Mouse (Mus musculus) MN1 (cell line): ENCODE measurements around the gene Parp3.
A peak's percentile ranks its signal among the peaks of the same experiment; 100 is the strongest.

ENCODE experiments used
- DNase-seq: peaks from one replicate; pipeline ENCODE4 v3.0.0-alpha.2; 2016; ENCODE audit warnings: low spot score

Parp3 gene

GRCm38 (mm10) chr9:106474456-106474855 lies 2.3 kb downstream of the Parp3 start:
- peak; percentile 76 for DNase-seq

GRCm38 (mm10) chr9:106473753-106474105 lies 3.0 kb downstream of the Parp3 start:
- no peak for DNase-seq

- DNase-seq: no peak
These were observed 3.5 kb downstream of the Parp3 start for GRCm38 (mm10) chr9:106473081-106473752.

GRCm38 (mm10) chr9:106472321-106472720 lies 4.4 kb downstream of the Parp3 start:
- no peak for DNase-seq

GRCm38 (mm10) chr9:106471892-106472291 lies 4.9 kb downstream of the Parp3 start:
- DNase-seq: no peak

- DNase-seq: no peak
These were observed 5.6 kb downstream of the Parp3 start for GRCm38 (mm10) chr9:106470991-106471750.

- DNase-seq: no peak
These were observed 7.0 kb downstream of the Parp3 start for GRCm38 (mm10) chr9:106469776-106470175.

GRCm38 (mm10) chr9:106469317-106469716 lies 7.4 kb downstream of the Parp3 start:
- no peak for DNase-seq

GRCm38 (mm10) chr9:106467746-106468145 lies 9.0 kb downstream of the Parp3 start:
- no peak for DNase-seq

GRCm38 (mm10) chr9:106466721-106467120 lies 10.0 kb downstream of the Parp3 start:
- no peak for DNase-seq

GRCm38 (mm10) chr9:106465571-106466200 lies 11.1 kb downstream of the Parp3 start, which contains the start of gene Gpr62:
Gpr62 (minus strand) TSS chr9:106465938.
- DNase-seq: no peak

- DNase-seq: no peak
These were observed 11.8 kb downstream of the Parp3 start for GRCm38 (mm10) chr9:106464751-106465541.

- no peak for DNase-seq
These were observed 13.4 kb downstream of the Parp3 start for GRCm38 (mm10) chr9:106463122-106464063.

- DNase-seq: no peak
These were observed 14.3 kb downstream of the Parp3 start for GRCm38 (mm10) chr9:106462430-106462800.

GRCm38 (mm10) chr9:106461641-106462429 lies 14.9 kb downstream of the Parp3 start:
- DNase-seq: no peak

- no peak for DNase-seq
These were observed 15.7 kb downstream of the Parp3 start for GRCm38 (mm10) chr9:106461026-106461415.

- no peak for DNase-seq
These were observed 16.2 kb downstream of the Parp3 start for GRCm38 (mm10) chr9:106460401-106461025.

GRCm38 (mm10) chr9:106459946-106460345 lies 16.8 kb downstream of the Parp3 start:
- no peak for DNase-seq

- no peak for DNase-seq
These were observed 18.8 kb downstream of the Parp3 start for GRCm38 (mm10) chr9:106457920-106458319.

GRCm38 (mm10) chr9:106457163-106457559 lies 19.6 kb downstream of the Parp3 start:
- no peak for DNase-seq
